ENCODE assay signal across 12 mouse cellular contexts in genomic region chr8:121647511-121648215, GRCm38 (mm10). TPM values are rescaled to one million over a fixed set of nuclear protein-coding genes. Genes with fewer than 3 reads are reported as not detected.
DNase-seq lines count a peak whose midpoint lies in the region; ATAC-seq and TF ChIP-seq lines count a peak whose summit lies in the region.
"Had no signal": no experiment of that assay in that cellular context is flagged by ENCODE, and none has a peak within 500 bp of the region (broad histone marks: within the 10 kb centered on the region; RNA-seq: fewer than 3 reads in every experiment).

No protein-coding gene starts in this region.

- peak; percentile 19 for DNase-seq in adrenal gland, postnatal 14 days
- no peak for DNase-seq in adrenal gland, postnatal 25 days
- no peak for DNase-seq in left cerebral cortex, adult 2 months (ENCODE audit: extremely low spot score in 1 of 2, low spot score in 2 of 2)
- no peak for DNase-seq in left cerebral cortex, postnatal 14 days (ENCODE audit: low spot score in 2 of 2)
- DNase-seq in kidney, postnatal 0 days (ENCODE audit: low spot score) = peak; percentile 46
- no peak for DNase-seq in heart, postnatal 14 days
- DNase-seq in testis, postnatal 10 days (ENCODE audit: low spot score) = no peak
- DNase-seq: adrenal gland, adult 8-10 months; gastrocnemius, postnatal 10 days; lung, embryonic 14.5 days; thymus, postnatal 25 days had no signal

- no peaks in the 10 kb centered on the region for H3K36me3 ChIP-seq in kidney, postnatal 0 days (ENCODE audit: insufficient read depth, low read length)

- WGBS in kidney, postnatal 0 days = 56% methylated on average over 12 of the region's 12 CpGs
- WGBS in olfactory bulb, adult 2 months = 28% methylated on average over 12 of the region's 12 CpGs

- peaks cover 53% of the 10 kb centered on the region for H3K4me1 ChIP-seq in kidney, postnatal 0 days (replicated peaks; ENCODE audit: insufficient read depth, low read length)
- H3K4me1 ChIP-seq in olfactory bulb, adult 2 months (ENCODE audit: control insufficient read depth, insufficient read depth, low read length) = peaks cover 66% of the 10 kb centered on the region

- H3K9ac ChIP-seq in kidney, postnatal 0 days (ENCODE audit: low read depth, low read length) = no peak overlapping the region
- H3K9ac ChIP-seq: lung, embryonic 14.5 days had no signal

- H3K27ac ChIP-seq in left cerebral cortex, adult 2 months = no peak overlapping the region
- peak overlapping the region; percentile 70 for H3K27ac ChIP-seq in kidney, postnatal 0 days
- no peak overlapping the region for H3K27ac ChIP-seq in olfactory bulb, adult 2 months (ENCODE audit: insufficient read depth, low read depth, low read length)

- intact Hi-C loops in left cerebral cortex, adult 2 months (cut with DNase I) = loop anchor here (5.0 kb wide), 1 partner anchor 45 kb away; no protein-coding TSS in a partner anchor
- intact Hi-C loops in left cerebral cortex, postnatal 14 days (cut with DNase I) = no loop called here
- intact Hi-C loops in heart, postnatal 14 days (cut with DNase I) = no loop called here

- ATAC-seq in kidney, postnatal 0 days (replicated peaks; ENCODE audit: low FRiP score, low read depth) = 0 out of 2 replicates have a peak, but pooled peaks have one; percentile 6

- no peak for TF ChIP-seq CTCF in left cerebral cortex, adult 2 months (IDR thresholded peaks at IDR 0.05)
- TF ChIP-seq CTCF in kidney, postnatal 0 days (IDR thresholded peaks at IDR 0.05; ENCODE audit: low read depth) = no peak
- TF ChIP-seq CTCF in olfactory bulb, adult 2 months (IDR thresholded peaks at IDR 0.05; ENCODE audit: insufficient read depth, low read depth, low read length) = no peak

- TF ChIP-seq POLR2A in olfactory bulb, adult 2 months (IDR thresholded peaks at IDR 0.05; ENCODE audit: insufficient read depth, low read depth, low read length) = no peak

- peak overlapping the region; percentile 25; the same call in 1 of the 2 replicates for H3K4me2 ChIP-seq in kidney, postnatal 0 days (ENCODE audit: low read length)

- 0 out of 2 replicates have a peak overlapping the region, but pooled peaks have one; percentile 20 for H3K4me3 ChIP-seq in left cerebral cortex, adult 2 months
- H3K4me3 ChIP-seq in kidney, postnatal 0 days (replicated peaks; ENCODE audit: low read depth, low read length) = no peak overlapping the region
- peak overlapping the region; percentile 3; the same call in 1 of the 2 replicates for H3K4me3 ChIP-seq in olfactory bulb, adult 2 months (ENCODE audit: insufficient read depth, low read depth, low read length)

- no peaks in the 10 kb centered on the region for H3K9me3 ChIP-seq in kidney, postnatal 0 days (replicated peaks; ENCODE audit: low read length)

- no peaks in the 10 kb centered on the region for H3K27me3 ChIP-seq in kidney, postnatal 0 days (ENCODE audit: insufficient read depth, low read length)

RNA-seq across cellular contexts. Expression of gene Zcchc14, which starts 5.0 kb away (rescaled TPM):
- 41.0 and 46.2 TPM in 2 replicates for total RNA-seq in adrenal gland, postnatal 14 days (2021)
- total RNA-seq in adrenal gland, postnatal 25 days (2021) = 52.5 and 57.8 TPM in 2 replicates
- 10 to 100 TPM; 69.6 to 72.8 TPM for total RNA-seq in left cerebral cortex, adult 2 months (2021)
- 10 to 100 TPM; 71.8 to 75.9 TPM for total RNA-seq in left cerebral cortex, postnatal 14 days (2021)
- polyA plus RNA-seq in kidney, postnatal 0 days (2015; fragmentation: Nextera tagmentation; extraction: Ambion mirVana) = 10.9 and 13.5 TPM in 2 replicates
- not detected in 2 replicates for polyA plus RNA-seq in olfactory bulb, adult 2 months (2012; ENCODE audit: insufficient read depth, insufficient read length, low replicate concordance, missing spikeins)
- 10 to 100 TPM; 33.9 to 38.5 TPM for total RNA-seq in heart, postnatal 14 days (2021)

RNA-seq across cellular contexts. Expression of gene Map1lc3b, which starts 57.5 kb away (rescaled TPM):
- 137 and 170 TPM in 2 replicates for total RNA-seq in adrenal gland, postnatal 14 days (2021)
- total RNA-seq in adrenal gland, postnatal 25 days (2021) = 171 and 182 TPM in 2 replicates
- 100 to 1,000 TPM; 178 to 181 TPM for total RNA-seq in left cerebral cortex, adult 2 months (2021)
- 100 to 1,000 TPM; 181 to 183 TPM for total RNA-seq in left cerebral cortex, postnatal 14 days (2021)
- polyA plus RNA-seq in kidney, postnatal 0 days (2015; fragmentation: Nextera tagmentation; extraction: Ambion mirVana) = 281 and 284 TPM in 2 replicates
- polyA plus RNA-seq in olfactory bulb, adult 2 months (2012; ENCODE audit: insufficient read depth, insufficient read length, low replicate concordance, missing spikeins) = not detected in 2 replicates
- 100 to 1,000 TPM; 215 to 228 TPM for total RNA-seq in heart, postnatal 14 days (2021)

Comparison
In these comparisons a context has a peak if more than half of its experiments do, and no peak if none do; other contexts are left out.
1. DNase-seq: peak in adrenal gland, postnatal 14 days (single experiment) and kidney, postnatal 0 days (single experiment); none in adrenal gland, postnatal 25 days (single experiment), left cerebral cortex, adult 2 months (0 of 2), left cerebral cortex, postnatal 14 days (0 of 2), heart, postnatal 14 days (0 of 2) and testis, postnatal 10 days (single experiment).